ENCODE assay signal across 9 mouse cellular contexts in the genomic region with DNA sequence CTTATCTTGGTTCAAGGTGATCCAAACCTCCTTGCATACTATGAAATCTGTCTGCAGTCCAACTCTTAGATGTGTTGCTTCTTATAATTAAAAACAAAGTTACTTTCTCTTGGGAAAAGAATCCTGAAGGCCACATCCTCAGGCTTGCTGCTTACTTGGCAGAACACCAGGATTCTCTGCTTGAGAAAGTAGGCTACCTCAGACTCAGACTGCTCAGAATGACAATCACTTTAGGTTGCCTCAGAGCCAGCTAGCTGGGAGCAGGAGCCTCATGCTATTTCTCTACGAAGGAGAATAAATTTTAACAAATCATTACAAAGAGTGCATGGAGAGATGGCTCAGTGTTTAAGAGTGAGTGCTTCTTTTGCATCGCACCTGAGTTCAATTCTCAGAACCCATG.
"Had no signal": no experiment of that assay in that cellular context is flagged by ENCODE, and none has a peak within 500 bp of the region (broad histone marks: within the 10 kb centered on the region; RNA-seq: fewer than 3 reads in every experiment).

No protein-coding gene starts in this region.

- DNase-seq: kidney, adult 11 months; kidney, adult 9 months; kidney, postnatal 36 days; liver; liver, embryonic 13.5 days; liver, postnatal 0 days; lung, postnatal 14 days; thymus, adult 2 months; thymus, postnatal 36 days had no signal
